Mouse (Mus musculus) midbrain, embryonic 11.5 days (tissue): ENCODE measurements around the gene Cadm1. TPM values are rescaled to one million over a fixed set of nuclear protein-coding genes. Genes with fewer than 3 reads are reported as not detected.

Source experiments
- ATAC-seq: fragments of 200-750 bp; cut with Nextera tagmentation; 2 replicates; pipeline ENCODE4 v1.8.0; 2017; ENCODE audit warnings: moderate TSS enrichment, moderate library complexity; ENCODE audit not compliant: low FRiP score
- DNase-seq: peaks from one replicate; pipeline ENCODE4 v3.0.0; 2015; ENCODE audit warnings: low spot score; ENCODE audit errors: missing footprints
- H3K27ac ChIP-seq: fragments of 300-500 bp; sonication (generic); 2 replicates; pipeline ENCODE4 v1.5.1; 2014; ENCODE audit warnings: low read depth, low read length
- H3K27me3 ChIP-seq: fragments of 300-500 bp; sonication (generic); 2 replicates; pipeline ENCODE4 v1.6.1; 2014; ENCODE audit warnings: mild to moderate bottlenecking, low read length, moderate library complexity, mixed read lengths; ENCODE audit not compliant: control insufficient read depth, insufficient read depth
- H3K36me3 ChIP-seq: fragments of 300-500 bp; sonication (generic); 2 replicates; pipeline ENCODE4 v1.6.1; 2014; ENCODE audit warnings: mild to moderate bottlenecking, low read length, moderate library complexity, mixed read lengths; ENCODE audit not compliant: control insufficient read depth, insufficient read depth
- H3K4me1 ChIP-seq: fragments of 300-500 bp; sonication (generic); 2 replicates; pipeline ENCODE4 v1.6.1; 2014; ENCODE audit warnings: low read length; ENCODE audit not compliant: control insufficient read depth, insufficient read depth
- H3K4me2 ChIP-seq: fragments of 300-500 bp; sonication (generic); 2 replicates; pipeline ENCODE4 v1.6.1; 2014; ENCODE audit warnings: mild to moderate bottlenecking, moderate library complexity
- H3K4me3 ChIP-seq: fragments of 300-500 bp; sonication (generic); 2 replicates; pipeline ENCODE4 v1.5.1; 2014; ENCODE audit warnings: low read depth, low read length
- H3K9ac ChIP-seq: fragments of 300-500 bp; sonication (generic); 2 replicates; pipeline ENCODE4 v1.6.1; 2014; ENCODE audit warnings: low read length
- H3K9me3 ChIP-seq: fragments of 300-500 bp; sonication (generic); 2 replicates; pipeline ENCODE4 v1.6.1; 2016; ENCODE audit warnings: low read length; ENCODE audit not compliant: control insufficient read depth
- WGBS: fragments of 180-500 bp; shearing (Covaris S2); extraction: QIAGEN DNeasy Blood & Tissue Kit; methylation state at CpG from one replicate; pipeline ENCODE4 v1.1.7; 2014; 5-methylcytosine and 5-hydroxymethylcytosine counted together
- polyA plus RNA-seq: library from polyadenylated mRNA; unstranded; fragments of >200 nt; fragmentation: Nextera tagmentation; extraction: Ambion mirVana; gene quantifications from 2 replicates; pipeline ENCODE4 v1.2.1, GENCODE M21; 2014

The Cadm1 gene
- polyA plus RNA-seq, 1 experiment from 2014 or later: 90.9 TPM

GRCm38 (mm10) chr9:47761601-47762000, 231.6 kb downstream of the Cadm1 start:
- ATAC-seq (no peak), DNase-seq (no peak)
- Histone ChIP-seq H3K9ac (no peak overlapping the region), H3K4me2 (no peak overlapping the region), H3K4me3 (no peak overlapping the region), H3K27me3 (no peaks in the 10 kb centered on the region), H3K36me3 (no peaks in the 10 kb centered on the region), H3K4me1 (peaks cover 5% of the 10 kb centered on the region), H3K9me3 (no peaks in the 10 kb centered on the region), H3K27ac (no peak overlapping the region)
- 67% methylated on average over 5 of the region's 5 CpGs for WGBS

- H3K4me1 ChIP-seq: peaks cover 5% of the 10 kb centered on the region
- no peak overlapping the region for H3K4me2 ChIP-seq
Observed at GRCm38 (mm10) chr9:47762913-47763312, 232.9 kb downstream of the Cadm1 start.

GRCm38 (mm10) chr9:47764920-47765319, 234.9 kb downstream of the Cadm1 start:
- Histone ChIP-seq H3K36me3 (no peaks in the 10 kb centered on the region), H3K4me1 (peaks cover 3% of the 10 kb centered on the region; the same call in 1 of the 2 replicates), H3K4me2 (no peak overlapping the region), H3K9me3 (no peaks in the 10 kb centered on the region), H3K9ac (no peak overlapping the region), H3K27ac (no peak overlapping the region), H3K4me3 (no peak overlapping the region), H3K27me3 (no peaks in the 10 kb centered on the region)
- ATAC-seq: no peak
- WGBS: 66% methylated on average over 5 of the region's 5 CpGs
- DNase-seq: peak; percentile 76

More at GRCm38 (mm10) chr9:47762913-47763312, 232.9 kb downstream of the Cadm1 start:
- H3K4me3 ChIP-seq: no peak overlapping the region
- 80% methylated on average over 5 of the region's 5 CpGs for WGBS
- ATAC-seq (no peak), DNase-seq (peak; percentile 80)
- H3K9ac ChIP-seq: no peak overlapping the region
- no peaks in the 10 kb centered on the region for H3K9me3 ChIP-seq
- H3K27ac ChIP-seq: no peak overlapping the region
- H3K27me3 ChIP-seq: no peaks in the 10 kb centered on the region
- no peaks in the 10 kb centered on the region for H3K36me3 ChIP-seq

- no peak overlapping the region for H3K27ac ChIP-seq
- no peaks in the 10 kb centered on the region for H3K36me3 ChIP-seq
- no peak for DNase-seq
- 90% methylated on average over 13 of the region's 13 CpGs for WGBS
- no peak for ATAC-seq
- peaks cover 3% of the 10 kb centered on the region; the same call in 1 of the 2 replicates for H3K4me1 ChIP-seq
- no peak overlapping the region for H3K4me3 ChIP-seq
- no peak overlapping the region for H3K4me2 ChIP-seq
- no peak overlapping the region for H3K9ac ChIP-seq
- no peaks in the 10 kb centered on the region for H3K9me3 ChIP-seq
- H3K27me3 ChIP-seq: no peaks in the 10 kb centered on the region
Observed at GRCm38 (mm10) chr9:47765323-47765722, 235.3 kb downstream of the Cadm1 start.

GRCm38 (mm10) chr9:47766342-47766741, 236.4 kb downstream of the Cadm1 start:
- Histone ChIP-seq H3K4me1 (peaks cover 3% of the 10 kb centered on the region; the same call in 1 of the 2 replicates), H3K4me2 (no peak overlapping the region), H3K27ac (no peak overlapping the region), H3K4me3 (no peak overlapping the region), H3K9ac (no peak overlapping the region), H3K9me3 (no peaks in the 10 kb centered on the region), H3K27me3 (no peaks in the 10 kb centered on the region), H3K36me3 (no peaks in the 10 kb centered on the region)
- no peak for DNase-seq
- no peak for ATAC-seq
- WGBS: 84% methylated on average over 10 of the region's 10 CpGs

- Histone ChIP-seq H3K27me3 (no peaks in the 10 kb centered on the region), H3K9ac (no peak overlapping the region), H3K4me3 (no peak overlapping the region), H3K4me2 (no peak overlapping the region), H3K27ac (no peak overlapping the region), H3K4me1 (no peaks in the 10 kb centered on the region), H3K36me3 (no peaks in the 10 kb centered on the region), H3K9me3 (no peaks in the 10 kb centered on the region)
- WGBS: 71% methylated on average over 11 of the region's 11 CpGs
- DNase-seq: no peak
- no peak for ATAC-seq
Observed at GRCm38 (mm10) chr9:47770836-47771235, 240.9 kb downstream of the Cadm1 start.

- WGBS: 86% methylated on average over 5 of the region's 5 CpGs
- no peak overlapping the region for H3K9ac ChIP-seq
- H3K4me2 ChIP-seq: no peak overlapping the region
- H3K27me3 ChIP-seq: no peaks in the 10 kb centered on the region
- ATAC-seq (no peak), DNase-seq (no peak)
- no peaks in the 10 kb centered on the region for H3K9me3 ChIP-seq
- H3K4me1 ChIP-seq: no peaks in the 10 kb centered on the region
- no peak overlapping the region for H3K27ac ChIP-seq
- H3K4me3 ChIP-seq: no peak overlapping the region
- no peaks in the 10 kb centered on the region for H3K36me3 ChIP-seq
Observed at GRCm38 (mm10) chr9:47771953-47772352, 242.0 kb downstream of the Cadm1 start.

- ATAC-seq: no peak
- Histone ChIP-seq H3K27ac (no peak overlapping the region), H3K36me3 (no peaks in the 10 kb centered on the region), H3K4me1 (peaks cover under 1% of the 10 kb centered on the region; the same call in 1 of the 2 replicates), H3K9ac (no peak overlapping the region), H3K4me2 (no peak overlapping the region), H3K27me3 (no peaks in the 10 kb centered on the region), H3K9me3 (no peaks in the 10 kb centered on the region), H3K4me3 (no peak overlapping the region)
- DNase-seq: no peak
- WGBS: 90% methylated on average over 6 of the region's 6 CpGs
Observed at GRCm38 (mm10) chr9:47772750-47773149, 242.8 kb downstream of the Cadm1 start.

GRCm38 (mm10) chr9:47776941-47777919, 247.3 kb downstream of the Cadm1 start:
- H3K27ac ChIP-seq: no peak overlapping the region
- H3K4me1 ChIP-seq: peaks cover 7% of the 10 kb centered on the region; the same call in 1 of the 2 replicates
- no peak overlapping the region for H3K4me3 ChIP-seq
- WGBS: 87% methylated on average over 9 of the region's 9 CpGs
- H3K4me2 ChIP-seq: no peak overlapping the region
- DNase-seq (peak; percentile 85), ATAC-seq (no peak)
- H3K36me3 ChIP-seq: no peaks in the 10 kb centered on the region
- no peak overlapping the region for H3K9ac ChIP-seq
- no peaks in the 10 kb centered on the region for H3K9me3 ChIP-seq
- no peaks in the 10 kb centered on the region for H3K27me3 ChIP-seq
